Mouse (Mus musculus): Measurements from ENCODE around the gene Pcnp. TPM values are rescaled to one million over a fixed set of nuclear protein-coding genes. Genes with fewer than 3 reads are reported as not detected.

Gene Pcnp
- total and polyA plus RNA-seq, 3 experiments: 79.1 to 128 (median 88.5) TPM

- no peak overlapping the region for H3K4me3 ChIP-seq (ENCODE audit: control insufficient read depth in 1 of 2, insufficient read depth in 1 of 2, low read depth in 2 of 2, low read length in 2 of 2)
- peak; percentile 52 for DNase-seq (ENCODE audit: low read depth, low spot score)
- H3K79me2 ChIP-seq (ENCODE audit: control insufficient read depth, insufficient read depth, low read length, poor library complexity): no peaks in the 10 kb centered on the region
- H3K27ac ChIP-seq (ENCODE audit: control insufficient read depth, low read depth, low read length): no peak overlapping the region
- peaks cover 0 to 6% of the 10 kb centered on the region in 2 experiments; a peak in 2 of 4 replicates for H3K4me1 ChIP-seq (ENCODE audit: control insufficient read depth in 1 of 2, insufficient read depth in 2 of 2, low read length in 2 of 2)
- peaks cover 12 to 15% of the 10 kb centered on the region in 2 experiments for H3K36me3 ChIP-seq (ENCODE audit: control insufficient read depth in 1 of 2, insufficient read depth in 2 of 2, low read length in 2 of 2)
- H3K9ac ChIP-seq (ENCODE audit: control insufficient read depth, low read depth, low read length, poor library complexity, severe bottlenecking): no peak overlapping the region
- no peaks in the 10 kb centered on the region for H3K27me3 ChIP-seq (ENCODE audit: control insufficient read depth in 1 of 2, insufficient read depth in 2 of 2, low read length in 2 of 2)
- TF ChIP-seq POLR2AphosphoS5 (IDR thresholded peaks at IDR 0.05; ENCODE audit: borderline replicate concordance, low read depth, low read length) (no peak), BHLHE40 (IDR thresholded peaks at IDR 0.05; ENCODE audit: borderline replicate concordance, low read depth, low read length) (no peak), GABPA (IDR thresholded peaks at IDR 0.05; ENCODE audit: low read depth, low read length) (no peak), GATA1 (IDR thresholded peaks at IDR 0.05; ENCODE audit: low read depth, low read length) (peak; percentile 73), MYC (IDR thresholded peaks at IDR 0.05; ENCODE audit: low read depth, low read length) (peak; percentile 47; the same call in 1 of the 2 replicates), ZKSCAN1 (IDR thresholded peaks at IDR 0.05; ENCODE audit: low read depth, low read length) (no peak), TCF12 (IDR thresholded peaks at IDR 0.05; ENCODE audit: low read depth, low read length) (no peak), HCFC1 (IDR thresholded peaks at IDR 0.05; ENCODE audit: low read depth, low read length) (no peak), SIN3A (IDR thresholded peaks at IDR 0.05; ENCODE audit: low read length) (0 out of 2 replicates have a peak, but pooled peaks have one; percentile 39), TBP (IDR thresholded peaks at IDR 0.05; ENCODE audit: low read depth, low read length) (no peak), MAX (IDR thresholded peaks at IDR 0.05; ENCODE audit: low read length) (peak; percentile 56; the same call in 1 of the 2 replicates), CTCF (IDR thresholded peaks at IDR 0.05 in 2 of 3, conservative IDR thresholded peaks at IDR 0.05 in 1 of 3; ENCODE audit: control insufficient read depth in 1 of 3, insufficient read depth in 1 of 3, low read depth in 2 of 3, low read length in 3 of 3, poor library complexity in 1 of 3, severe bottlenecking in 1 of 3) (no peak), EP300 (IDR thresholded peaks at IDR 0.05; ENCODE audit: low read depth in 1 of 2, low read length in 2 of 2) (peak in 1 of 2 experiments; percentile 47; a peak in 2 of 4 replicates), MYB (IDR thresholded peaks at IDR 0.05; ENCODE audit: low read depth, low read length) (no peak), MXI1 (IDR thresholded peaks at IDR 0.05; ENCODE audit: low read depth, low read length) (peak; percentile 80)
- H3K9me3 ChIP-seq (replicated peaks; ENCODE audit: insufficient read depth, low read length): no peaks in the 10 kb centered on the region
These were observed 20.7 kb downstream of the Pcnp start for GRCm38 (mm10) chr16:56008862-56009261.

DNA sequence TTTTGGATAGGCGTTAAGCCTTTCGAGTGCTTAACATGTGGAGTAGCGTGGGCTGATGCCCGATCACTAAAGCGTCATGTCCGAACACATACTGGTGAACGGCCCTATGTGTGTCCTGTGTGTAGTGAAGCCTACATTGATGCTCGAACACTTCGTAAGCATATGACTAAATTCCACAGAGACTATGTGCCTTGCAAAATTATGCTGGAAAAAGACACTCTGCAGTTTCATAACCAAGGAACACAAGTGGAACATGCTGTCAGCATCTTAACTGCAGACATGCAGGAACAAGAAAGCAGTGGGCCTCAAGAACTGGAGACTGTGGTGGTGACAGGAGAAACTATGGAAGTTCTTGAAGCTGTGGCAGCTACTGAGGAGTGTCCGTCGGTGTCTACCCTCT is 22.7 kb downstream of the Pcnp start:
- Histone ChIP-seq H3K79me2 (ENCODE audit: control insufficient read depth, insufficient read depth, low read length, poor library complexity) (no peaks in the 10 kb centered on the region), H3K4me3 (ENCODE audit: control insufficient read depth in 1 of 2, insufficient read depth in 1 of 2, low read depth in 2 of 2, low read length in 2 of 2) (no peak overlapping the region), H3K27ac (ENCODE audit: control insufficient read depth, low read depth, low read length) (no peak overlapping the region), H3K36me3 (ENCODE audit: control insufficient read depth in 1 of 2, insufficient read depth in 2 of 2, low read length in 2 of 2) (peaks cover 12 to 19% of the 10 kb centered on the region in 2 experiments), H3K27me3 (ENCODE audit: control insufficient read depth in 1 of 2, insufficient read depth in 2 of 2, low read length in 2 of 2) (no peaks in the 10 kb centered on the region), H3K9me3 (replicated peaks; ENCODE audit: insufficient read depth, low read length) (no peaks in the 10 kb centered on the region), H3K9ac (ENCODE audit: control insufficient read depth, low read depth, low read length, poor library complexity, severe bottlenecking) (no peak overlapping the region), H3K4me1 (ENCODE audit: control insufficient read depth in 1 of 2, insufficient read depth in 2 of 2, low read length in 2 of 2) (peaks cover 0 to 6% of the 10 kb centered on the region in 2 experiments; a peak in 2 of 4 replicates)
- no peak for DNase-seq (ENCODE audit: low read depth, low spot score)
- no peak for TF ChIP-seq EP300 (IDR thresholded peaks at IDR 0.05; ENCODE audit: low read depth in 1 of 2, low read length in 2 of 2)
- TF ChIP-seq UBTF (IDR thresholded peaks at IDR 0.05; ENCODE audit: borderline replicate concordance, insufficient read depth, low read depth, low read length): no peak
- TF ChIP-seq ZKSCAN1 (IDR thresholded peaks at IDR 0.05; ENCODE audit: low read depth, low read length): no peak
- no peak for TF ChIP-seq MYB (IDR thresholded peaks at IDR 0.05; ENCODE audit: low read depth, low read length)
- no peak for TF ChIP-seq POLR2AphosphoS2 (IDR thresholded peaks at IDR 0.05; ENCODE audit: low read length)
- TF ChIP-seq TBP (IDR thresholded peaks at IDR 0.05; ENCODE audit: low read depth, low read length): no peak
- TF ChIP-seq MYC (IDR thresholded peaks at IDR 0.05; ENCODE audit: low read depth, low read length): no peak
- no peak for TF ChIP-seq KAT2A (conservative IDR thresholded peaks at IDR 0.05; ENCODE audit: low read depth, low read length)
- no peak for TF ChIP-seq ZC3H11A (IDR thresholded peaks at IDR 0.05; ENCODE audit: low read depth, low read length)
- no peak for TF ChIP-seq CHD1 (IDR thresholded peaks at IDR 0.05; ENCODE audit: low read depth, low read length)
- TF ChIP-seq ZMIZ1 (IDR thresholded peaks at IDR 0.05; ENCODE audit: low read depth, low read length): no peak
- no peak for TF ChIP-seq MXI1 (IDR thresholded peaks at IDR 0.05; ENCODE audit: low read depth, low read length)

All from MEL (cell line).